Mouse (Mus musculus) hindbrain, postnatal 0 days (tissue): Measurements from ENCODE around the gene Gabbr1. TPM values are rescaled to one million over a fixed set of nuclear protein-coding genes. Genes with fewer than 3 reads are reported as not detected.

Experiments
- ATAC-seq: fragments of 200-750 bp; cut with Nextera tagmentation; 2 replicates; pipeline ENCODE4 v1.8.0; 2017; ENCODE audit warnings: mild to moderate bottlenecking, moderate TSS enrichment, moderate library complexity
- DNase-seq: peaks from one replicate; pipeline ENCODE4 v3.0.0-alpha.2; 2015; ENCODE audit warnings: low spot score
- H3K27ac ChIP-seq: fragments of 300-500 bp; sonication (generic); 2 replicates; pipeline ENCODE4 v1.5.1; 2014; ENCODE audit warnings: mild to moderate bottlenecking
- H3K27me3 ChIP-seq: fragments of 300-500 bp; sonication (generic); 2 replicates; pipeline ENCODE4 v1.6.1; 2014; ENCODE audit warnings: low read length, mixed read lengths; ENCODE audit not compliant: insufficient read depth
- H3K36me3 ChIP-seq: fragments of 300-500 bp; sonication (generic); 2 replicates; pipeline ENCODE4 v1.6.1; 2014; ENCODE audit warnings: low read length, mixed read lengths; ENCODE audit not compliant: insufficient read depth
- H3K4me1 ChIP-seq: fragments of 300-500 bp; sonication (generic); 2 replicates; pipeline ENCODE4 v1.6.1; 2014; ENCODE audit warnings: antibody characterized with exemption, low read length, mixed read lengths; ENCODE audit not compliant: insufficient read depth
- H3K4me2 ChIP-seq: fragments of 300-500 bp; sonication (generic); 2 replicates; pipeline ENCODE4 v1.6.1; 2014; ENCODE audit warnings: low read depth, mild to moderate bottlenecking, low read length, moderate library complexity, mixed read lengths
- H3K4me3 ChIP-seq: fragments of 300-500 bp; sonication (generic); 2 replicates; pipeline ENCODE4 v1.5.1; 2014; ENCODE audit warnings: low read length
- H3K9ac ChIP-seq: fragments of 300-500 bp; sonication (generic); replicated peaks from 2 replicates; pipeline ENCODE4 v1.6.1; 2014; ENCODE audit warnings: mild to moderate bottlenecking, low read length, moderate library complexity, mixed read lengths
- H3K9me3 ChIP-seq: fragments of 300-500 bp; sonication (generic); 2 replicates; pipeline ENCODE4 v1.6.1; 2016; ENCODE audit warnings: low read length, mixed read lengths
- CTCF ChIP-seq: IDR thresholded peaks from 2 replicates; pipeline ENCODE4 v1.5.1; 2016; ENCODE audit warnings: antibody characterized with exemption, control low read depth, low read depth
- WGBS: fragments of 180-500 bp; shearing (Covaris S2); extraction: QIAGEN DNeasy Blood & Tissue Kit; methylation state at CpG from one replicate; pipeline ENCODE4 v1.1.7; 2014; 5-methylcytosine and 5-hydroxymethylcytosine counted together
- polyA plus RNA-seq: library from polyadenylated mRNA; unstranded; fragments of >200 nt; fragmentation: Nextera tagmentation; extraction: Ambion mirVana; gene quantifications from 2 replicates; pipeline ENCODE4 v1.2.1, GENCODE M21; 2015
- total RNA-seq: library from RNA; depleted of rRNA; stranded (reverse); fragments of >200 nt; gene quantifications from 2 replicates; pipeline ENCODE4 v1.2.3, GENCODE M21; 2014

Gene Gabbr1
- total and polyA plus RNA-seq, 2 experiments from 2014 or later = 98.3 to 519 TPM

- no peaks in the 10 kb centered on the region for H3K27me3 ChIP-seq
- H3K4me1 ChIP-seq = no peaks in the 10 kb centered on the region
- WGBS = 78% methylated on average over 10 of the region's 10 CpGs
- H3K4me2 ChIP-seq = no peak overlapping the region
- no peak for DNase-seq
- peak overlapping the region; percentile 2; the same call in 1 of the 2 replicates for H3K27ac ChIP-seq
- no peak for ATAC-seq
- no peaks in the 10 kb centered on the region for H3K9me3 ChIP-seq
- no peak for TF ChIP-seq CTCF
- no peak overlapping the region for H3K9ac ChIP-seq
- H3K4me3 ChIP-seq = no peak overlapping the region
- peaks cover 70% of the 10 kb centered on the region for H3K36me3 ChIP-seq
These were observed 16.4 kb downstream of the Gabbr1 start for GRCm38 (mm10) chr17:37062101-37062641.

- Histone ChIP-seq H3K4me1 (no peaks in the 10 kb centered on the region), H3K4me2 (no peak overlapping the region), H3K9me3 (no peaks in the 10 kb centered on the region), H3K27me3 (no peaks in the 10 kb centered on the region), H3K36me3 (peaks cover 75% of the 10 kb centered on the region), H3K27ac (no peak overlapping the region), H3K4me3 (no peak overlapping the region), H3K9ac (no peak overlapping the region)
- DNase-seq (no peak), ATAC-seq (no peak)
- TF ChIP-seq CTCF = no peak
- WGBS = 70% methylated on average over 10 of the region's 10 CpGs
These were observed 17.3 kb downstream of the Gabbr1 start for GRCm38 (mm10) chr17:37063063-37063462.

- no peak for DNase-seq
- no peak overlapping the region for H3K4me2 ChIP-seq
- no peaks in the 10 kb centered on the region for H3K9me3 ChIP-seq
- no peaks in the 10 kb centered on the region for H3K4me1 ChIP-seq
- no peak overlapping the region for H3K4me3 ChIP-seq
- H3K9ac ChIP-seq = no peak overlapping the region
- no peak for ATAC-seq
- peaks cover 75% of the 10 kb centered on the region for H3K36me3 ChIP-seq
- 63% methylated on average over 11 of the region's 11 CpGs for WGBS
- H3K27ac ChIP-seq = no peak overlapping the region
- no peak for TF ChIP-seq CTCF
- H3K27me3 ChIP-seq = no peaks in the 10 kb centered on the region
These were observed 18.1 kb downstream of the Gabbr1 start for GRCm38 (mm10) chr17:37063686-37064495.

- H3K27me3 ChIP-seq = no peaks in the 10 kb centered on the region
- H3K9ac ChIP-seq = no peak overlapping the region
- H3K4me1 ChIP-seq = no peaks in the 10 kb centered on the region
- H3K9me3 ChIP-seq = no peaks in the 10 kb centered on the region
- H3K27ac ChIP-seq = no peak overlapping the region
- TF ChIP-seq CTCF = no peak
- 96% methylated on average over 2 of the region's 2 CpGs for WGBS
- ATAC-seq (no peak), DNase-seq (no peak)
- peaks cover 83% of the 10 kb centered on the region for H3K36me3 ChIP-seq
- no peak overlapping the region for H3K4me2 ChIP-seq
- no peak overlapping the region for H3K4me3 ChIP-seq
These were observed 20.2 kb downstream of the Gabbr1 start for GRCm38 (mm10) chr17:37065993-37066392.

- Histone ChIP-seq H3K4me1 (no peaks in the 10 kb centered on the region), H3K27ac (peak overlapping the region; percentile 28; the same call in 1 of the 2 replicates), H3K4me2 (no peak overlapping the region), H3K9me3 (no peaks in the 10 kb centered on the region), H3K27me3 (no peaks in the 10 kb centered on the region), H3K4me3 (no peak overlapping the region), H3K9ac (no peak overlapping the region; the same call in 1 of the 2 replicates), H3K36me3 (peaks cover 84% of the 10 kb centered on the region)
- DNase-seq (no peak), ATAC-seq (peak; percentile 25; the same call in 1 of the 2 replicates)
- TF ChIP-seq CTCF = no peak
- WGBS = 79% methylated on average over 1 of the region's 1 CpGs
These were observed 22.1 kb downstream of the Gabbr1 start for GRCm38 (mm10) chr17:37067861-37068260.

- Histone ChIP-seq H3K27ac (no peak overlapping the region), H3K4me3 (no peak overlapping the region), H3K9ac (no peak overlapping the region), H3K4me2 (no peak overlapping the region), H3K36me3 (peaks cover 89% of the 10 kb centered on the region), H3K9me3 (no peaks in the 10 kb centered on the region), H3K27me3 (no peaks in the 10 kb centered on the region), H3K4me1 (no peaks in the 10 kb centered on the region)
- TF ChIP-seq CTCF = no peak
- ATAC-seq (no peak), DNase-seq (no peak)
- 80% methylated on average over 8 of the region's 8 CpGs for WGBS
These were observed 24.4 kb downstream of the Gabbr1 start for GRCm38 (mm10) chr17:37070121-37070520.
